Mouse (Mus musculus) central nervous system, embryonic 14 days (tissue): ENCODE results near the gene Slirp. TPM values are rescaled to one million over a fixed set of nuclear protein-coding genes. Genes with fewer than 3 reads are reported as not detected.

Experiments used
- polyA plus RNA-seq: library from polyadenylated mRNA; depleted of rRNA; stranded (reverse); fragments of >200 nt; gene quantifications from 2 replicates; pipeline ENCODE4 v1.2.3, GENCODE M21; 2012; rRNA removed

Gene Slirp
- polyA plus RNA-seq = 83.3 and 98.6 TPM in 2 replicates

GRCm38 (mm10) chr12:87443700-87444122 is at the start of gene Slirp, which contains the start of gene Alkbh1:
Slirp (plus strand) TSS chr12:87443896.
Alkbh1 (minus strand) TSS chr12:87444017.

GRCm38 (mm10) chr12:87471964-87472786 is 28.5 kb downstream of the Slirp start, which contains the start of gene Snw1:
Snw1 (minus strand) TSS chr12:87472274.

GRCm38 (mm10) chr12:87494421-87494820 is 50.7 kb downstream of the Slirp start, which contains the start of gene Gm5788:
Gm5788 (plus strand) TSS chr12:87494721.

Other genes starting within 250 kb of the Slirp start
- 1.2 and 1.7 TPM in 2 replicates for gene Samd15, start 244.2 kb upstream of the Slirp start, polyA plus RNA-seq
- gene Tmed8, start 243.4 kb upstream of the Slirp start, polyA plus RNA-seq = 10.1 and 10.5 TPM in 2 replicates
- gene Noxred1, start 205.2 kb upstream of the Slirp start, polyA plus RNA-seq = 2.4 and 4.0 TPM in 2 replicates
- gene Vipas39, start 177.6 kb upstream of the Slirp start, polyA plus RNA-seq = 57.9 and 68.4 TPM in 2 replicates
- 199 and 202 TPM in 2 replicates for gene Ahsa1, start 177.4 kb upstream of the Slirp start, polyA plus RNA-seq
- gene Ism2, start 144.2 kb upstream of the Slirp start, polyA plus RNA-seq = 1.0 and 1.1 TPM in 2 replicates
- gene Sptlc2, start 55.5 kb upstream of the Slirp start, polyA plus RNA-seq = 35.9 and 37.6 TPM in 2 replicates
- 33.1 and 41.4 TPM in 2 replicates for gene Alkbh1, start 121 bp downstream of the Slirp start, polyA plus RNA-seq
- gene Snw1, start 28.4 kb downstream of the Slirp start, polyA plus RNA-seq = 51.0 and 56.3 TPM in 2 replicates
- not detected in 2 replicates for gene Gm5788, start 50.8 kb downstream of the Slirp start, polyA plus RNA-seq
- gene Gm8300, start 70.4 kb downstream of the Slirp start, polyA plus RNA-seq = not detected in 2 replicates
- not detected in 2 replicates for gene Oog1, start 158.8 kb downstream of the Slirp start, polyA plus RNA-seq
- not detected in 2 replicates for gene Gm4027, start 175.0 kb downstream of the Slirp start, polyA plus RNA-seq
- gene Gm16381, start 200.7 kb downstream of the Slirp start, polyA plus RNA-seq = not detected in 2 replicates